Mouse (Mus musculus) liver, embryonic 16.5 days (tissue): Measurements from ENCODE around the gene Gart. TPM values are rescaled to one million over a fixed set of nuclear protein-coding genes. Genes with fewer than 3 reads are reported as not detected.

ENCODE experiments used
- ATAC-seq: fragments of 200-750 bp; cut with Nextera tagmentation; 2 replicates; pipeline ENCODE4 v1.8.0; 2017; ENCODE audit warnings: low read depth, mild to moderate bottlenecking, moderate number of reproducible peaks, moderate library complexity
- H3K27ac ChIP-seq: fragments of 300-500 bp; sonication (generic); 2 replicates; pipeline ENCODE4 v1.5.1; 2014; ENCODE audit warnings: mild to moderate bottlenecking, low read length
- H3K27me3 ChIP-seq: fragments of 300-500 bp; sonication (generic); 2 replicates; pipeline ENCODE4 v1.6.1; 2014; ENCODE audit warnings: low read depth, low read length, mixed read lengths; ENCODE audit not compliant: control insufficient read depth, insufficient read depth
- H3K36me3 ChIP-seq: fragments of 300-500 bp; sonication (generic); 2 replicates; pipeline ENCODE4 v1.6.1; 2014; ENCODE audit warnings: mild to moderate bottlenecking; ENCODE audit not compliant: control insufficient read depth, insufficient read depth
- H3K4me1 ChIP-seq: fragments of 300-500 bp; sonication (generic); 2 replicates; pipeline ENCODE4 v1.6.1; 2014; ENCODE audit warnings: low read depth, low read length, mixed read lengths; ENCODE audit not compliant: control insufficient read depth
- H3K4me2 ChIP-seq: fragments of 300-500 bp; sonication (generic); 2 replicates; pipeline ENCODE4 v1.6.1; 2014; ENCODE audit warnings: low read depth, low read length, mixed read lengths
- H3K4me3 ChIP-seq: fragments of 300-500 bp; sonication (generic); 2 replicates; pipeline ENCODE4 v1.5.1; 2014; ENCODE audit warnings: low read depth, mild to moderate bottlenecking, low read length
- H3K9ac ChIP-seq: fragments of 300-500 bp; sonication (generic); 2 replicates; pipeline ENCODE4 v1.6.1; 2014; ENCODE audit warnings: low read depth, low read length
- H3K9me3 ChIP-seq: fragments of 300-500 bp; sonication (generic); replicated peaks from 2 replicates; pipeline ENCODE4 v1.6.1; 2016; ENCODE audit warnings: low read length; ENCODE audit not compliant: control insufficient read depth
- WGBS: fragments of 180-500 bp; shearing (Covaris S2); extraction: QIAGEN DNeasy Blood & Tissue Kit; methylation state at CpG from one replicate; pipeline ENCODE4 v1.1.7; 2014; ENCODE audit not compliant: insufficient replicate concordance; 5-methylcytosine and 5-hydroxymethylcytosine counted together
- polyA plus RNA-seq: library from polyadenylated mRNA; unstranded; fragments of >200 nt; fragmentation: Nextera tagmentation; extraction: Ambion mirVana; gene quantifications from 2 replicates; pipeline ENCODE4 v1.2.1, GENCODE M21; 2015

The Gart gene
- polyA plus RNA-seq, 1 experiment from 2014 or later = 52.9 TPM

GRCm38 (mm10) chr16:91623074-91623473 is 23.7 kb downstream of the Gart start:
- no peak overlapping the region for H3K27ac ChIP-seq
- no peaks in the 10 kb centered on the region for H3K27me3 ChIP-seq
- no peak overlapping the region for H3K9ac ChIP-seq
- no peak overlapping the region for H3K4me3 ChIP-seq
- H3K36me3 ChIP-seq = peaks cover 33% of the 10 kb centered on the region
- H3K9me3 ChIP-seq = no peaks in the 10 kb centered on the region
- peaks cover 4% of the 10 kb centered on the region; the same call in 1 of the 2 replicates for H3K4me1 ChIP-seq
- 83% methylated on average over 9 of the region's 9 CpGs for WGBS
- H3K4me2 ChIP-seq = no peak overlapping the region
- ATAC-seq = no peak

- WGBS = 86% methylated on average over 11 of the region's 11 CpGs
- H3K36me3 ChIP-seq = peaks cover 24% of the 10 kb centered on the region
- ATAC-seq = no peak
- peaks cover 4% of the 10 kb centered on the region; the same call in 1 of the 2 replicates for H3K4me1 ChIP-seq
- no peak overlapping the region for H3K27ac ChIP-seq
- no peaks in the 10 kb centered on the region for H3K27me3 ChIP-seq
- no peaks in the 10 kb centered on the region for H3K9me3 ChIP-seq
- H3K4me2 ChIP-seq = no peak overlapping the region
- H3K4me3 ChIP-seq = no peak overlapping the region
- no peak overlapping the region for H3K9ac ChIP-seq
Measured at GRCm38 (mm10) chr16:91620991-91621390, 25.8 kb downstream of the Gart start.

GRCm38 (mm10) chr16:91620185-91620584 is 26.6 kb downstream of the Gart start:
- Histone ChIP-seq H3K36me3 (peaks cover 24% of the 10 kb centered on the region), H3K4me2 (no peak overlapping the region), H3K9ac (no peak overlapping the region), H3K4me3 (no peak overlapping the region), H3K4me1 (peaks cover 4% of the 10 kb centered on the region; the same call in 1 of the 2 replicates), H3K27me3 (no peaks in the 10 kb centered on the region), H3K27ac (no peak overlapping the region), H3K9me3 (no peaks in the 10 kb centered on the region)
- 76% methylated on average over 5 of the region's 5 CpGs for WGBS
- no peak for ATAC-seq

GRCm38 (mm10) chr16:91618511-91619501 is 27.9 kb downstream of the Gart start, which contains the start of gene Dnajc28:
Gene Dnajc28 (minus strand): TSS chr16:91619026.
- Histone ChIP-seq H3K4me1 (peaks cover 4% of the 10 kb centered on the region; the same call in 1 of the 2 replicates), H3K9me3 (no peaks in the 10 kb centered on the region), H3K27me3 (no peaks in the 10 kb centered on the region), H3K9ac (peak within 1 kb of the TSS; percentile 77), H3K4me3 (peak within 1 kb of the TSS; percentile 78), H3K27ac (peak within 1 kb of the TSS; percentile 20; the same call in 1 of the 2 replicates), H3K36me3 (peaks cover 16% of the 10 kb centered on the region), H3K4me2 (peak within 1 kb of the TSS; percentile 83)
- 10% methylated on average over 39 of the region's 39 CpGs for WGBS
- ATAC-seq = peak; percentile 93

- WGBS = 60% methylated on average over 6 of the region's 6 CpGs
- no peaks in the 10 kb centered on the region for H3K9me3 ChIP-seq
- H3K9ac ChIP-seq = no peak overlapping the region
- H3K27me3 ChIP-seq = no peaks in the 10 kb centered on the region
- peaks cover 4% of the 10 kb centered on the region; the same call in 1 of the 2 replicates for H3K4me1 ChIP-seq
- H3K4me3 ChIP-seq = no peak overlapping the region
- H3K4me2 ChIP-seq = no peak overlapping the region
- ATAC-seq = no peak
- no peaks in the 10 kb centered on the region for H3K36me3 ChIP-seq
- no peak overlapping the region for H3K27ac ChIP-seq
Measured at GRCm38 (mm10) chr16:91614552-91614951, 32.2 kb downstream of the Gart start.

GRCm38 (mm10) chr16:91612525-91612924 is 34.2 kb downstream of the Gart start:
- Histone ChIP-seq H3K27me3 (no peaks in the 10 kb centered on the region), H3K4me1 (no peaks in the 10 kb centered on the region), H3K36me3 (no peaks in the 10 kb centered on the region), H3K9ac (no peak overlapping the region), H3K27ac (no peak overlapping the region), H3K4me3 (no peak overlapping the region), H3K4me2 (no peak overlapping the region), H3K9me3 (no peaks in the 10 kb centered on the region)
- no peak for ATAC-seq
- 74% methylated on average over 5 of the region's 5 CpGs for WGBS

- Histone ChIP-seq H3K4me3 (no peak overlapping the region), H3K9ac (no peak overlapping the region), H3K4me1 (no peaks in the 10 kb centered on the region), H3K27ac (no peak overlapping the region), H3K36me3 (no peaks in the 10 kb centered on the region), H3K27me3 (no peaks in the 10 kb centered on the region), H3K9me3 (no peaks in the 10 kb centered on the region), H3K4me2 (no peak overlapping the region)
- WGBS = 50% methylated on average over 11 of the region's 11 CpGs
- ATAC-seq = no peak
Measured at GRCm38 (mm10) chr16:91611248-91611647, 35.5 kb downstream of the Gart start.

GRCm38 (mm10) chr16:91609501-91610245 is 37.1 kb downstream of the Gart start:
- no peaks in the 10 kb centered on the region for H3K4me1 ChIP-seq
- no peaks in the 10 kb centered on the region for H3K9me3 ChIP-seq
- no peak overlapping the region for H3K27ac ChIP-seq
- H3K4me3 ChIP-seq = no peak overlapping the region
- H3K9ac ChIP-seq = no peak overlapping the region
- H3K36me3 ChIP-seq = no peaks in the 10 kb centered on the region
- H3K27me3 ChIP-seq = no peaks in the 10 kb centered on the region
- no peak overlapping the region for H3K4me2 ChIP-seq
- ATAC-seq = no peak
- WGBS = 59% methylated on average over 9 of the region's 9 CpGs
